13 mouse cellular contexts compared by ENCODE assay signal in genomic region chr14:26805500-26805899, GRCm38 (mm10).
"Had no signal": no experiment of that assay in that cellular context is flagged by ENCODE, and none has a peak within 500 bp of the region (broad histone marks: within the 10 kb centered on the region; RNA-seq: fewer than 3 reads in every experiment).

No protein-coding gene starts in this region.

- H3K4me3 ChIP-seq: left cerebral cortex, adult 2 months; limb, embryonic 10.5 days; liver, embryonic 15.5 days; midbrain, embryonic 12.5 days had no signal

- H3K9ac ChIP-seq: liver, embryonic 15.5 days; lung, embryonic 14.5 days; midbrain, embryonic 12.5 days had no signal

- H3K27ac ChIP-seq: left cerebral cortex, adult 2 months; limb, embryonic 10.5 days; liver, embryonic 15.5 days; midbrain, embryonic 12.5 days had no signal

- DNase-seq: kidney, adult 11 months; kidney, postnatal 14 days; lung, embryonic 14.5 days; right cerebral cortex, postnatal 14 days; thymus, adult 18-20 months; thymus, postnatal 25 days had no signal

- H3K9me3 ChIP-seq: limb, embryonic 10.5 days; liver, embryonic 15.5 days; megakaryocyte, embryonic 14.5 days; midbrain, embryonic 12.5 days had no signal

- ATAC-seq: midbrain, embryonic 16.5 days had no signal

- H3K4me1 ChIP-seq: limb, embryonic 10.5 days; liver, embryonic 15.5 days; midbrain, embryonic 12.5 days had no signal

- H3K27me3 ChIP-seq: liver, embryonic 15.5 days; megakaryocyte, embryonic 14.5 days; midbrain, embryonic 12.5 days had no signal

- H3K4me2 ChIP-seq: liver, embryonic 11.5 days; liver, embryonic 15.5 days; lung, embryonic 14.5 days; midbrain, embryonic 12.5 days had no signal

- H3K36me3 ChIP-seq: limb, embryonic 10.5 days; liver, embryonic 15.5 days; midbrain, embryonic 12.5 days had no signal
